Mouse (Mus musculus) heart, adult 2 months (tissue): ENCODE measurements at regions not wholly inside any gene's neighbourhood (a gene's known extent, or its start where the extent isn't known, plus 50 kb on each side); places are given as distances from the start of the nearest gene placed in this dataset.

Source experiments
- CTCF ChIP-seq: fragments of 200-600 bp; IDR thresholded peaks from 2 replicates; pipeline ENCODE4 v1.8.1; 2022; ENCODE audit warnings: antibody characterized with exemption, mild to moderate bottlenecking, moderate library complexity
- POLR2A ChIP-seq: fragments of 200-500 bp; IDR thresholded peaks from 2 replicates; pipeline ENCODE4 v1.6.1; 2011; ENCODE audit warnings: mild to moderate bottlenecking, low read depth, low read length, control low read depth; ENCODE audit not compliant: insufficient read depth

DNA sequence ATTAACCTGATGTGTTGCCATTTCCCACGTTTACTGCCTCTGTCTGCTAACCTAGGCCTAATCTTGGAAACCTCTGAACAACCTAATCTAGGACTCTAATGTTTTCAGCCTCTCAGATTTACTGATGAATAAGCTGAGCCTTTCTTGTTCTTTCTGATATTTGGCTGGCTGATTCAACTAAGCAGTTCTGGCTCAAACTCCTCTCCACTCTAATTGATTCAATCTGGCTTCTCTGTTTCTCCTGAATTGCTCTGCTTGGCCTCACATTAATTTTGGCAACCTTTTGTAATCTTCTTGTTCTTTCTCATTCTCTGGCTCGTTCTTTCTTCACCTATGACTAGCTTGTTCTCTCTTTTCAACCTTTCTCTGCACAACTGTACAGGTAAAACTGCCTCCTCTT, 1561.2 kb upstream of the Zeb2 start:
- TF ChIP-seq CTCF (no peak), POLR2A (no peak)
